Mouse (Mus musculus) right cerebral cortex, postnatal 10 days (tissue): ENCODE results near the gene Bicdl1.
"Not testable (repeated sequence)": the region's sequence is repeated elsewhere in the genome, so short reads cannot be mapped to it uniquely, and the experiment has no call there.

Experiments used
- DNase-seq, 2 experiments: peaks; one replicate each; pipeline ENCODE4 v3.0.0; 2021; ENCODE audit warnings: low spot score in 2 of 2

Bicdl1 gene

DNA sequence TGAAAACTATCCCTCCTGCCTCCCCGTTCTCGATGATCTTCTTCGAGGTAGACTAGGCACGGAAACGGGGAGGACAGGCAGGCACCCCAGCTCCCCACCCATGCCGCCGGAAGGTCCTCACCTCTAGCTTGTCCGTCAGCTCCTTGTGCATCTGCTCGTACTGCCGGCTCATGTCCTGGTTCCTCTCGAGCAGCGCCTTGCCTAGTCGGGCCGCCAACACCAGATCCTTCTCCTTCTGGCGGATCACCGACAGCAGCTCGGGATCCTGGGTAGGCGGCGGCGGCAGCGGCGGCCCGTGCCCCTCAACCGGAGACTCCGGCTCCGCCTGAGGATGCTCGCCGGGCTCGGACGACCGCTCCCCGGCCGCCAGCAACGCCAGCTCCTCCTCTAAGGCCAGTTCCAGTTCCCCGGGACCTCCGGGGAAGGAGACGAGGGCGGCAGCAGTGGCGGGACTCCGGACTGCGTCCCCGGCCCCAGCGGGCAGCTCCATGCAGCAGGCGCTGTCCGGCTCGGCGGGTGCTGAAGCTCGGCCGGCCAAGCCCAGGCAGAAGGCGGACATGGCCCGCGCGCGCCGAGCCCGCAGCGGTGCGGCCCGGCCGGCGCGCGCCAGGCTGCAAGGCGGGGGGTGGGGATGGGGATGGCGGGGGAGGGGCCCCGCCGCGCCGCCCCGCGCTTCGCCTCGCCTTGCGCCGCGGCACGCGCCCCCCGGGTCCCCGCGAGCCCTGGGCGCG, at the start of gene Bicdl1:
Gene Bicdl1, minus strand, starts transcription at position 621 of the 731 bp plus-strand sequence.
- DNase-seq: peak; percentile 80 to 82

GRCm38 (mm10) chr5:115776911-115777310, 45.5 kb upstream of the Bicdl1 start:
- no peak for DNase-seq

DNA sequence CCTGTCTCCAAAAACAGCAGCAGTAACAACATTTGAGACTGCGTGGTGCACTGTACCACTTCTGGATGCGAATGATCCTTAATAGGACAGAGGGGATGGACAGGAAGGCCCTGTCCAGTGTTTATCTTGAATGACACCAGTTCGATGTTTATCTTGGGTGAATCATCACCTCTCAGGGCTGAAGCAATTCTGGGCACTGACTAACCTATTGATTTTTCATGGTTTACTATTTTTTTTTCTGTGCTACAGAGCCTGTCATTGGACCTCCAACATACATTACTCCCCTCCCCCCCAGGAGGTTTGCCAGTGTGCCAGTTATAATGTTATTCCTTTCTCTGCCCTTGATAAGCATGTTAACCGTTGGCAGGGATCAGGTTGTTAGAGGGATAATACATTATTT, 43.9 kb upstream of the Bicdl1 start:
- no peak for DNase-seq

DNA sequence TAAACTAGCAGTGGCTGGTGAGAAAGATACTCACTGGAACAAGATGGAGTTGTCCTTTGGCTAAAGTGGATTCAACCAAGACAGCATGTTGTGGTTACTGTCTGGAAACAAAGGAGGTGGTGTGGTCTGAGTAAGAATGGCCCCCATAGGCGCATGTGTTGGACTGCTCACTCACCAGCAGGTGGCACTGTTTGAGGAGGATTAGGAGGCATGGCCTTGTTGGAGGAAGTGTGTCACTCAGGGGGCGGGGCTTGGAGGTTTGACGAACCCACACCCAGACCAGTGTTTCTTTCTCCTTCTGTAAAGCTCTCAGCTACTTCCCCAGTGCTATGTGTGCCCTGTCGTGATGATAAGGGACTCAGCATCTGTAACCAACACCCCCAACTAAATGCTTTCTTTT, 38.6 kb upstream of the Bicdl1 start:
- no peak for DNase-seq

DNA sequence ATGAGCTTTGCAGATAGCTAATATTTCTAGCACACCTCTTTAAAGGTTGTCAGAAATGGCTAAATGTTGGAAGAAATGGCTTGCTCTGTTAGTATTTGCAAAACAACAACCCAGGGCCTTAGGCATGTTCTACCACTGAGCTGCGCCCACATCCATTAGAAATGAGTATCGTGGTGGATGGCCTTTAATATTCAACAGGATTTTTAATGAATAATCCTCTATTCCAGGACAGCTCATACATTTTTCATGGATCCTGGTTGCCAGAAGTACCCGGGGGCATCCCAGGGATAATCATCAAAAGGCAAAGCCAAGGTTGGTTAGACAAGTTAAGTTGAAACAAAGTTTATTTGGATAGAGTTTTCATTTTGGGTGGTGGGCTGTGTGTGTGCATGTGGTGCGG, 37.7 kb upstream of the Bicdl1 start:
- DNase-seq: no peak

DNA sequence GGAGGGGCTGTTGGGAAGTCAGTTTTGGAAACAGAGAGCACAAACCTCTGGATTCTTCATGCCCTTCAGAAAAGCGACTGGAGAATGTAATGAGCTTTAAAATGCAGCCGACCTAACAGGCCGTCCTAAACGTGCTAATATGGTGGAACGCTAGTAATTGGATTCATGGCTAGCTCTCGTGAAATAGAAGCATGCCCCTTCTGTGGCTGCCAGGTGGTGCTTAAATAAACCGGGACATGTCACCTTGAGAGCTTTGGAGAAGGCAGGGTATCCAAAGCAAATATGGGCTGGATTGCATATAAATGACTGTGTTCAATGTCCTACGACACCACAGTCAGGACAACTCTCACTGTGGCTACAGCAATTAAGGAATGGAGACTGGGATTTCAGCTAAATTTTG, 35.4 kb upstream of the Bicdl1 start:
- DNase-seq: no peak

GRCm38 (mm10) chr5:115763981-115764380, 32.6 kb upstream of the Bicdl1 start:
- no peak for DNase-seq

GRCm38 (mm10) chr5:115760903-115761302, 29.5 kb upstream of the Bicdl1 start:
- no peak for DNase-seq

DNA sequence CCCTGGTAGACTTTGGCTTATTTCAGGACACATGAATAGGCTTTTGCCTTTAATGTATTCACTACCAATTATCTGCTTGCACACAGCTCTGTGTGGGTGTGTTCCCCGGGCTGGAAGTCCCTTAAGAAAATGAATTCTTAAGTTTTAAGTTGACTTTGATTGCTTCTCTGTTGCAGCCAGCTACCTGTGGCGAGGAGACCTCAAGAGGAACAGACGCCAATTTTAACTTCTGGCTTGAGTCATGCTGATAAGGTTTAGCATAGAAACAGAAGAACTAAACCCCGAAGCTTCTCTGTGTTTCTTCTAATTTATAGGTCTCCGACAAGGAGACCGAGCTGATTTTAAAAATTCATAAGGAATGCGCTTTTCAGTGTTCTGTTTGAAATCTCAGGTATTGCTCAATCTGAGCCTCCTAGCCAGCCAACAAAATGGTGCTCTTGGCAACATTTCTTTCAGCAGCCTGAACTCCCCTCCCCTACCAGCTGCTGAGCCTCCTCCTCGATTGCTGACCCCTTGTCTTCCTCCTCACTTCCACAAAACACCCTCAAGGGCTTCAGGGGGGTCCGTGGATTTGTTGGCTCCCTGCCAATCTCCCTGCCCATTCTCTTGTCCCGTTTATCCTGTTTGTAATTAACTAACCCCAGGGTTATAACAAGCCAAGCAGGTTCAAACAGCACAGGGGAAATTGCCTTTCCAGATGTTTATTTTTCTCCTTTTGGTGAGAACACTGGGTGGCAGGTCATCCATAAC, 27.2 kb upstream of the Bicdl1 start:
- DNase-seq: no peak

- no peak for DNase-seq
These were observed 26.1 kb upstream of the Bicdl1 start for GRCm38 (mm10) chr5:115757516-115757915.

DNA sequence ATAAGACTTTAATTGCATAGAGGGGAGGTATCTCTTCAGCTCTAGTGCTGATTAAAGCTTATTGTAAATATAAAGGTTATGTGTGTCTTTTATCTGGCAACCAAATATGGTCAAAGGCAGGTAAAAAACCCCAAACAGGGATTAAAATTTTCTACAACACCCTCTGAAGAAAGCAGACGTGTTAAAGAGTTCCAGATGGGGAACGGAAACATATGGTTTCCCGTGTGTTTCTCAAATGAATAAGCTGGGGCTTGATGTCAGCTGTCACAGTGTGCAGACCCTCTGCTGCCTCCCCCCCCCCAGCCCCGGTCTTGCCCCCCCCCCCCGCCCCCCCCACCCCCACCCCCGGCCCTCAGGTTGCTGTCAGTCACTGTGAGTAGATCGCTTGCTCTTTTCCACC, 24.1 kb upstream of the Bicdl1 start:
- no peak for DNase-seq

- no peak for DNase-seq
These were observed 23.4 kb upstream of the Bicdl1 start for GRCm38 (mm10) chr5:115754831-115755230.

DNA sequence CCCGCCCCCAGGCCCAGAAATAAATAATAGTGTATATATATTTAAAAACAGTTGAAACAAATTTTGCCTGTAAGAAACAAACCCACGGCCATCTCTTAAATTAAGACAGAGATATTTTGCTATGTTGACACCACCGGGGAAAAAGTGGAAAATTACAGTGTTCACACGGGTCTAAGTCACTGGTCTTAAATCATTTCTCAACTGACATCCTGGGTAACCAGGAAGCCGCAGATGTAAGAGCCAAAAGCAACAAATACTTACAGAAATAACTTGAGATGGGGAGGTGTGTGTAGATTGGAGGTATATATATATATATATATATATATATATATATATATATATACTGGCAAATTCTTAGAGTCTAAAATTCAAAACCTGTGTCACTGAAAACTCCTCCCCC, 21.5 kb upstream of the Bicdl1 start:
- no peak for DNase-seq

- DNase-seq: not testable (repeated sequence)
These were observed 20.5 kb upstream of the Bicdl1 start for GRCm38 (mm10) chr5:115751916-115752315.

DNA sequence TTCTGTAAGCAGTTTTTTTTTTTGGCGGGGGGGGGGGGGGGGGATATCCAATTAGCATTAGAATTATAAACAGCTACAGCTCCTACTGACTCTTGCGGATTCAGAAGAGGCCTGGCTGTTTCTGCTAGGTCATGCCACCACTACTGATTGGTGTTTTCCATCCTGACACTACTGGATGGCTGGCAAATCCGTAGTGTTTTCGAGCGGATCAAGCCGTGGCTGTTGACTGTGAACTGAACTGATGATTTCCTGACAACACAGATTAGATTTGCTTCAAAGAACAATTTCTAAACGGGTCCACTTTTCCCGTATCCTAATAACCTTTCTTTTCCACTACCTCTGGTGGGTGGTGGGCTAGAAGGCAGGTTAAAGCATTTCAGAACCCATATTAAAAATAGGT, 16.9 kb upstream of the Bicdl1 start:
- DNase-seq: no peak

DNA sequence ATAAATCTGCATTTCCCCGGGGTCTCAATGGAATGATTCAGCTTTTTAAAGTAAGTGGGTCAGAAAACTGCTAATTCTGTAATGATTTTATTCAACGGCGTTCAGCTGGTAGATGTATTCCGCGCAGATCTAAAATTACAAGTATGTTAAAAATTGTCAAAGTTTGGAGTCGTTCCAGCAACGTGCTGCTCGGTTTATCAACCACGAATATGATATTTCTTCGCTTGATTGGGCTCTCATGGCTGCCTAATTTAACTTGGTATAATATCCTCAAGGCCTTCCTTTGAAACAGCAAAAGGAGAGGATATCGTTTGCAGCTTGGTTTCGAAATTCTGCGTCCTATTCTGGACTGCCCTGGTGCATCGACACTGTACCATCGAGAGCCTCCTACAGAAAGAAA, 13.9 kb upstream of the Bicdl1 start:
- DNase-seq: peak in 1 of 2 experiments; percentile 54

GRCm38 (mm10) chr5:115738032-115738431, 6.6 kb upstream of the Bicdl1 start:
- no peak for DNase-seq

DNA sequence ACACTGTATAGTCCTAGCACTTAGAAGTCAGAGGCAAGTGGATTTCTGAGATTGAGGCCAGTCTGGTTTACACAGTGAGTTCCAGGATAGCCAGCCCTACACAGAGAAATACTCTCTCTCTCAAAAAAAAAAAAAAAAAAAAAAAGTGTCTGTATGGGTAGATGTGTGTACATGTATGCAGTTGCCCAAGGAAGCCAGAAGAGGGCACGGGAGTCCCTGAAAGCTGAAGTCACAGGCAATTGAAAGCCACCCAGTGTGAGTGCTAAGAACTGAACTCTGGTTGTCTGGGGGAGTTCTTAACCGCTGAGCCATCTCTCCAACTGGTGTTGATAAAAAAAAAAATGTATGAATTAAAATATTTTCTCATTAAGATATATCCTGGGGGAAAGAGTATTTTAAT, 3.1 kb upstream of the Bicdl1 start:
- DNase-seq: no peak

DNA sequence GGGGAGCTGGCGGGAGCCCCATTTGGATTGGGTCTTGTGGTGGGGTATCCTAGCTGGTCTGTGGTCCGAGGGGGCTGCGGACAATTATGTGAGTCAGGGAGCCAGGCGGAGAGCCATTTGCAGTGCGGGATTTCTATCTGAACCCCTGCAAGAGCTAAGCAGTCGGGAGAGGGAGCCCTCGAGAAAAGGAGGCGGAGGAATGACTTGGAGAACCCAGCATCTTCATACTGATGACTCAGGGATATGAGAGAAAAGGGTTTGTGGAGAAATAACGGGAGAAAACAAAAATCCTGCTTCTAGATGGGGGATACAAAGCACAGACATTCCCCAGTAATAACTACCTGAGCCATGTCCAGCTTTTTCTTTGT, 1.4 kb upstream of the Bicdl1 start:
- DNase-seq: no peak

GRCm38 (mm10) chr5:115732176-115732848, 891 bp upstream of the Bicdl1 start:
- peak; percentile 97 for DNase-seq

GRCm38 (mm10) chr5:115731732-115732175, 333 bp upstream of the Bicdl1 start:
- DNase-seq: peak; percentile 56 to 64

- no peak for DNase-seq
These were observed 1.1 kb downstream of the Bicdl1 start for GRCm38 (mm10) chr5:115730314-115730713.

DNA sequence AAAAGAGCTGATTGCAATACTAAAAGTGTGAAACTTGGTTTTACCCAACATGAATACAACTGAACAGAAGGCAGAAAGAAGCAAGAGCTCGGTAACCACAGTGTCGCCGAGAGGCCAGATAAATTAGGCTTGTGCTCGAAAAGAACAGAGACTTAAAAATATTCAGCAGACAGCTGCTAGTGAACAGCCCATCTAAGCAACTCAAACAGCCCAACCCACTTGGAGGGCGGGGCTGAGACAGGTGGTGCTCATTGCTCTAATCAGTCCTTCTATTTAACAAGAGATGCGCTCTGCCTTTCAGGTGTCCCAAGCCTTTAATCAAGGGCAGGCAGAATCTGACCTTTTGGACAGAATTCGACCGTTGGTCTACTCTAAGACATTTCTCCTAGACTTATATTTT, 4.8 kb downstream of the Bicdl1 start:
- DNase-seq: no peak
